28 mouse cellular contexts compared by ENCODE assay signal in genomic region chr15:4642859-4643258, GRCm38 (mm10).
A peak's percentile ranks its signal among the peaks of the same experiment; 100 is the strongest.
DNase-seq lines count a peak whose midpoint lies in the region; ATAC-seq and TF ChIP-seq lines count a peak whose summit lies in the region.
"Had no signal": no experiment of that assay in that cellular context is flagged by ENCODE, and none has a peak within 500 bp of the region (broad histone marks: within the 10 kb centered on the region; RNA-seq: fewer than 3 reads in every experiment).

No protein-coding gene starts in this region.

- no peak overlapping the region for H3K9ac ChIP-seq in embryonic facial prominence, embryonic 14.5 days (ENCODE audit: low read depth, low read length)
- H3K9ac ChIP-seq in limb, embryonic 14.5 days (ENCODE audit: low read depth, low read length, severe bottlenecking), result no peak overlapping the region
- H3K9ac ChIP-seq: embryonic facial prominence, embryonic 15.5 days; forebrain, postnatal 0 days; heart, embryonic 13.5 days; intestine, embryonic 15.5 days; limb, embryonic 13.5 days; liver, embryonic 12.5 days; liver, postnatal 0 days; neural tube, embryonic 13.5 days had no signal

- DNase-seq in embryonic facial prominence, embryonic 14.5 days (ENCODE audit: low spot score), result peak; percentile 20
- DNase-seq in embryonic facial prominence, embryonic 10.5 days (ENCODE audit: low spot score), result no peak
- DNase-seq in limb, embryonic 14.5 days (ENCODE audit: low spot score), result peak; percentile 16
- no peak for DNase-seq in limb, embryonic 10.5 days (ENCODE audit: low spot score)
- DNase-seq in ES-CJ7 (ENCODE audit: low read depth, low spot score), result peak; percentile 3
- DNase-seq in ZHBTc4 (ENCODE audit: low read depth, low spot score), result peak; percentile 32
- no peak for DNase-seq in cerebellum, adult 11-12 months
- DNase-seq in right cerebral cortex, postnatal 10 days (ENCODE audit: low spot score in 2 of 2), result no peak
- DNase-seq: adrenal gland, postnatal 36 days; cerebellum, adult 2 months; cerebellum, postnatal 25 days; embryo, embryonic 11 days; forebrain, postnatal 0 days; kidney, adult 2 months; kidney, postnatal 36 days; liver, postnatal 0 days; lung, postnatal 36 days had no signal

- H3K4me1 ChIP-seq in embryonic facial prominence, embryonic 14.5 days (ENCODE audit: control insufficient read depth, insufficient read depth, low read length), result no peaks in the 10 kb centered on the region
- no peaks in the 10 kb centered on the region for H3K4me1 ChIP-seq in embryonic facial prominence, embryonic 10.5 days
- no peaks in the 10 kb centered on the region for H3K4me1 ChIP-seq in limb, embryonic 14.5 days (ENCODE audit: control insufficient read depth, insufficient read depth, low read length)
- no peaks in the 10 kb centered on the region for H3K4me1 ChIP-seq in limb, embryonic 10.5 days
- H3K4me1 ChIP-seq: embryonic facial prominence, embryonic 15.5 days; heart, embryonic 13.5 days; hindbrain, embryonic 10.5 days; intestine, embryonic 15.5 days; limb, embryonic 13.5 days; liver, embryonic 12.5 days; megakaryocyte, embryonic 14.5 days; neural tube, embryonic 13.5 days had no signal

- H3K27ac ChIP-seq in embryonic facial prominence, embryonic 14.5 days (replicated peaks; ENCODE audit: low read depth, low read length), result no peak overlapping the region
- H3K27ac ChIP-seq in embryonic facial prominence, embryonic 10.5 days (replicated peaks), result no peak overlapping the region
- no peak overlapping the region for H3K27ac ChIP-seq in limb, embryonic 14.5 days (replicated peaks; ENCODE audit: low read depth, low read length)
- H3K27ac ChIP-seq in limb, embryonic 10.5 days, result no peak overlapping the region
- H3K27ac ChIP-seq: embryonic facial prominence, embryonic 15.5 days; heart, embryonic 13.5 days; hindbrain, embryonic 10.5 days; intestine, embryonic 15.5 days; layer of hippocampus, adult 2 months; left cerebral cortex, adult 2 months; limb, embryonic 13.5 days; liver, embryonic 12.5 days; neural tube, embryonic 13.5 days had no signal

- no peaks in the 10 kb centered on the region for H3K36me3 ChIP-seq in embryonic facial prominence, embryonic 14.5 days (ENCODE audit: control insufficient read depth, insufficient read depth, low read length)
- H3K36me3 ChIP-seq in embryonic facial prominence, embryonic 10.5 days (replicated peaks), result no peaks in the 10 kb centered on the region
- H3K36me3 ChIP-seq in limb, embryonic 14.5 days (ENCODE audit: control insufficient read depth, insufficient read depth, low read length), result no peaks in the 10 kb centered on the region
- no peaks in the 10 kb centered on the region for H3K36me3 ChIP-seq in limb, embryonic 10.5 days
- H3K36me3 ChIP-seq: embryonic facial prominence, embryonic 15.5 days; heart, embryonic 13.5 days; hindbrain, embryonic 10.5 days; intestine, embryonic 15.5 days; limb, embryonic 13.5 days; liver, embryonic 12.5 days; neural tube, embryonic 13.5 days had no signal

- H3K4me2 ChIP-seq in embryonic facial prominence, embryonic 14.5 days (ENCODE audit: low read depth, low read length), result no peak overlapping the region
- no peak overlapping the region for H3K4me2 ChIP-seq in limb, embryonic 14.5 days (replicated peaks; ENCODE audit: low read depth, low read length, severe bottlenecking)
- H3K4me2 ChIP-seq: embryonic facial prominence, embryonic 15.5 days; heart, embryonic 13.5 days; intestine, embryonic 15.5 days; limb, embryonic 13.5 days; liver, embryonic 12.5 days; neural tube, embryonic 13.5 days had no signal

- no peak overlapping the region for H3K4me3 ChIP-seq in embryonic facial prominence, embryonic 14.5 days (ENCODE audit: low read depth, low read length)
- no peak overlapping the region for H3K4me3 ChIP-seq in embryonic facial prominence, embryonic 10.5 days
- no peak overlapping the region for H3K4me3 ChIP-seq in limb, embryonic 14.5 days (replicated peaks; ENCODE audit: low read length)
- no peak overlapping the region for H3K4me3 ChIP-seq in limb, embryonic 10.5 days
- H3K4me3 ChIP-seq: embryonic facial prominence, embryonic 15.5 days; heart, embryonic 13.5 days; hindbrain, embryonic 10.5 days; intestine, embryonic 15.5 days; layer of hippocampus, adult 2 months; left cerebral cortex, adult 2 months; limb, embryonic 13.5 days; liver, embryonic 12.5 days; megakaryocyte, embryonic 14.5 days; neural tube, embryonic 13.5 days had no signal

- no peak for ATAC-seq in embryonic facial prominence, embryonic 14.5 days (ENCODE audit: low read depth)
- no peak for ATAC-seq in limb, embryonic 14.5 days (ENCODE audit: low FRiP score, low read depth)
- ATAC-seq: forebrain, postnatal 0 days; hindbrain, embryonic 16.5 days; intestine, embryonic 15.5 days; liver, embryonic 12.5 days; liver, postnatal 0 days had no signal

- no peaks in the 10 kb centered on the region for H3K9me3 ChIP-seq in embryonic facial prominence, embryonic 14.5 days (ENCODE audit: control insufficient read depth, low read length)
- H3K9me3 ChIP-seq in embryonic facial prominence, embryonic 10.5 days, result no peaks in the 10 kb centered on the region
- no peaks in the 10 kb centered on the region for H3K9me3 ChIP-seq in limb, embryonic 14.5 days (ENCODE audit: control insufficient read depth, low read length)
- H3K9me3 ChIP-seq in limb, embryonic 10.5 days (replicated peaks), result no peaks in the 10 kb centered on the region
- H3K9me3 ChIP-seq: embryonic facial prominence, embryonic 15.5 days; heart, embryonic 13.5 days; hindbrain, embryonic 10.5 days; intestine, embryonic 15.5 days; limb, embryonic 13.5 days; liver, embryonic 12.5 days; neural tube, embryonic 13.5 days had no signal

- no peaks in the 10 kb centered on the region for H3K27me3 ChIP-seq in embryonic facial prominence, embryonic 14.5 days (replicated peaks; ENCODE audit: control insufficient read depth, insufficient read depth, low read length)
- H3K27me3 ChIP-seq in embryonic facial prominence, embryonic 10.5 days (replicated peaks; ENCODE audit: low read depth, poor library complexity, severe bottlenecking), result no peaks in the 10 kb centered on the region
- H3K27me3 ChIP-seq in limb, embryonic 14.5 days (ENCODE audit: control insufficient read depth, insufficient read depth, low read length), result no peaks in the 10 kb centered on the region
- no peaks in the 10 kb centered on the region for H3K27me3 ChIP-seq in limb, embryonic 10.5 days (ENCODE audit: low read depth, poor library complexity, severe bottlenecking)
- H3K27me3 ChIP-seq: embryonic facial prominence, embryonic 15.5 days; heart, embryonic 13.5 days; intestine, embryonic 15.5 days; limb, embryonic 13.5 days; liver, embryonic 12.5 days; megakaryocyte, embryonic 14.5 days; neural tube, embryonic 13.5 days had no signal

- 70% methylated on average over 4 of the region's 4 CpGs for WGBS in embryonic facial prominence, embryonic 14.5 days
- WGBS in embryonic facial prominence, embryonic 10.5 days, result 72% methylated on average over 4 of the region's 4 CpGs
- 72% methylated on average over 4 of the region's 4 CpGs for WGBS in limb, embryonic 14.5 days
- 79% methylated on average over 4 of the region's 4 CpGs for WGBS in limb, embryonic 10.5 days

- TF ChIP-seq POLR2A in limb, embryonic 14.5 days (IDR thresholded peaks at IDR 0.05; ENCODE audit: borderline replicate concordance, extremely low read depth, insufficient read depth, insufficient read length), result no peak

Comparison
In these comparisons a context has a peak if more than half of its experiments do, and no peak if none do; other contexts are left out.
1. DNase-seq: peak in embryonic facial prominence, embryonic 14.5 days (single experiment), limb, embryonic 14.5 days (single experiment), ES-CJ7 (single experiment) and ZHBTc4 (single experiment); none in embryonic facial prominence, embryonic 10.5 days (single experiment), limb, embryonic 10.5 days (single experiment), cerebellum, adult 11-12 months (single experiment) and right cerebral cortex, postnatal 10 days (0 of 2).